Mouse (Mus musculus) forebrain, embryonic 16.5 days (tissue): ENCODE data around the gene Mucl3. TPM values are rescaled to one million over a fixed set of nuclear protein-coding genes. Genes with fewer than 3 reads are reported as not detected.

Source experiments
- ATAC-seq: fragments of 200-750 bp; cut with Nextera tagmentation; 2 replicates; pipeline ENCODE4 v1.8.0; 2017; ENCODE audit warnings: mild to moderate bottlenecking, moderate library complexity
- H3K27ac ChIP-seq: fragments of 300-500 bp; sonication (generic); 2 replicates; pipeline ENCODE4 v1.5.1; 2014; ENCODE audit warnings: low read length, control low read depth
- H3K27me3 ChIP-seq: fragments of 300-500 bp; sonication (generic); replicated peaks from 2 replicates; pipeline ENCODE4 v1.6.1; 2014; ENCODE audit warnings: low read length; ENCODE audit not compliant: control insufficient read depth, insufficient read depth
- H3K36me3 ChIP-seq: fragments of 300-500 bp; sonication (generic); 2 replicates; pipeline ENCODE4 v1.6.1; 2014; ENCODE audit not compliant: control insufficient read depth, insufficient read depth
- H3K4me1 ChIP-seq: fragments of 300-500 bp; sonication (generic); replicated peaks from 2 replicates; pipeline ENCODE4 v1.6.1; 2014; ENCODE audit warnings: low read length; ENCODE audit not compliant: control insufficient read depth, insufficient read depth
- H3K4me2 ChIP-seq: fragments of 300-500 bp; sonication (generic); 2 replicates; pipeline ENCODE4 v1.6.1; 2014; ENCODE audit warnings: mild to moderate bottlenecking, low read length, control low read depth
- H3K4me3 ChIP-seq: fragments of 300-500 bp; sonication (generic); replicated peaks from 2 replicates; pipeline ENCODE4 v1.5.1; 2014; ENCODE audit warnings: mild to moderate bottlenecking, low read length, control low read depth
- H3K9ac ChIP-seq: fragments of 300-500 bp; sonication (generic); replicated peaks from 2 replicates; pipeline ENCODE4 v1.6.1; 2014; ENCODE audit warnings: low read depth, low read length, control low read depth
- H3K9me3 ChIP-seq: fragments of 300-500 bp; sonication (generic); 2 replicates; pipeline ENCODE4 v1.6.1; 2016; ENCODE audit warnings: low read length; ENCODE audit not compliant: control insufficient read depth
- WGBS: fragments of 180-500 bp; shearing (Covaris S2); extraction: QIAGEN DNeasy Blood & Tissue Kit; methylation state at CpG from one replicate; pipeline ENCODE4 v1.1.7; 2014; 5-methylcytosine and 5-hydroxymethylcytosine counted together
- polyA plus RNA-seq: library from polyadenylated mRNA; unstranded; fragments of >200 nt; fragmentation: Nextera tagmentation; extraction: Ambion mirVana; gene quantifications from 2 replicates; pipeline ENCODE4 v1.2.1, GENCODE M21; 2015

Gene Mucl3
- polyA plus RNA-seq, 1 experiment from 2014 or later, result 0.08 TPM

DNA sequence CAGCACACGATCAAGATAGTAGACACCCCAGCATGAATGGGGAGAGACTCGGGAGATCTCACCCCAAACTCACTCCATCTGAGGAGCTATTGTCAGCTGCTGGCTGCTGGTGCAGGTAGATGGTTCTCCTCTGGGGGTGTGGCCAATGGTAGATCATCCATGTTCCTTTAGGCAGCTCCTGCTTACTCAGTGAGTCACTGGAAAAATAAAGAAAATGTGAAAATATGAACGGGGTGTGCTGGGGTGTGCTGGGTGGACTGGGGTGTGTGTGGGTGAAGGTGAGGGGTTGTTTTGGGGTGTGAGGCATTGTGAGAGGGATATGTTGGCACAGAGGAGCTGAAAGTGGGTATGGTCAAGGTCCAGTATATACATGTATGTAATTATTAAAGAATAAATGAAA lies 46.1 kb downstream of the Mucl3 start:
- H3K4me3 ChIP-seq, result no peak overlapping the region
- ATAC-seq, result no peak
- H3K4me1 ChIP-seq, result no peaks in the 10 kb centered on the region
- no peak overlapping the region for H3K9ac ChIP-seq
- H3K27ac ChIP-seq, result no peak overlapping the region
- H3K36me3 ChIP-seq, result no peaks in the 10 kb centered on the region
- H3K27me3 ChIP-seq, result no peaks in the 10 kb centered on the region
- H3K9me3 ChIP-seq, result no peaks in the 10 kb centered on the region
- WGBS, result 96% methylated on average over 3 of the region's 3 CpGs
- no peak overlapping the region for H3K4me2 ChIP-seq

DNA sequence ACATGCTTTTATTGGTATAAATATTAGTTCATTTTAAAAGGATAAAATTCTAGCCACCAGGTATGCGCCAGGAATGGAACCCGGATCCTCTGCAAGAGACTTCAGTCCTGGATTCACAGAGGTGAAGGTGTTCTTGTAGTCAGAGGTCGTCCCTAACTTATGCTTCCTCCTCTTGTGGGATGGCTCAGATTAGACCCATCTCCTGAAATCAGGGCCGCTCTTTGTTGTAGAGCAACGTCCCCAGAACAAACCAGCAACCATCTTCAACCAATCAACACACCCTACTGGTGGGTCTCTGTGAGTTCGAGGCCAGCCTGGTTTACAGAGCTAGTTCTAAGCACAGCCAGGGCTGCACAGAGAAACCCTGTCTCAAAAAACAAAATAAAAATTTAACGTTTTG lies 49.0 kb downstream of the Mucl3 start:
- no peak overlapping the region for H3K4me2 ChIP-seq
- H3K36me3 ChIP-seq, result no peaks in the 10 kb centered on the region
- 93% methylated on average over 7 of the region's 7 CpGs for WGBS
- no peak for ATAC-seq
- H3K4me3 ChIP-seq, result no peak overlapping the region
- H3K4me1 ChIP-seq, result peaks cover 3% of the 10 kb centered on the region; the same call in 1 of the 2 replicates
- no peaks in the 10 kb centered on the region for H3K9me3 ChIP-seq
- H3K9ac ChIP-seq, result no peak overlapping the region
- H3K27ac ChIP-seq, result no peak overlapping the region
- H3K27me3 ChIP-seq, result no peaks in the 10 kb centered on the region

DNA sequence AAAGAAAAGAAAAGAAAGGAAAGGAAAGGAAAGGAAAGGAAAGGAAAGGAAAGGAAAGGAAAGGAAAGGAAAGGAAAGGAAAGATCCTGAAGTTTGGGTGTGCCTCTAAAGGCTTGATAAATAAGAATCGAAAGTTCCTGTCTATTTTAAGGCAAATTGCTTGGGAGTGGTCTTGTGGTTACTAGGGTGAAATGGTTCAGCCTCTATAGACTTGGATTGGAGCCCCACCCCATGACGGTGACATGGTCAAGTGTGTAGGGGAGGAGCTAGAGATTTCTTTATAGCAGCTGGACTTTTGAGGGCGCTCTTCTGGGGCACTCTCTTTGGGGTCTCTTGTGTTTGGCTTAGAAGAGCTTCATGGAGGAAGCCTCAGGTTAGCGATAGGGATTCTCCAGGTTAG lies 49.7 kb downstream of the Mucl3 start:
- Histone ChIP-seq H3K4me1 (peaks cover 3% of the 10 kb centered on the region; the same call in 1 of the 2 replicates), H3K9me3 (no peaks in the 10 kb centered on the region), H3K27ac (no peak overlapping the region), H3K9ac (no peak overlapping the region), H3K36me3 (no peaks in the 10 kb centered on the region), H3K4me2 (no peak overlapping the region), H3K4me3 (no peak overlapping the region), H3K27me3 (no peaks in the 10 kb centered on the region)
- WGBS, result 42% methylated on average over 4 of the region's 4 CpGs
- ATAC-seq, result no peak

DNA sequence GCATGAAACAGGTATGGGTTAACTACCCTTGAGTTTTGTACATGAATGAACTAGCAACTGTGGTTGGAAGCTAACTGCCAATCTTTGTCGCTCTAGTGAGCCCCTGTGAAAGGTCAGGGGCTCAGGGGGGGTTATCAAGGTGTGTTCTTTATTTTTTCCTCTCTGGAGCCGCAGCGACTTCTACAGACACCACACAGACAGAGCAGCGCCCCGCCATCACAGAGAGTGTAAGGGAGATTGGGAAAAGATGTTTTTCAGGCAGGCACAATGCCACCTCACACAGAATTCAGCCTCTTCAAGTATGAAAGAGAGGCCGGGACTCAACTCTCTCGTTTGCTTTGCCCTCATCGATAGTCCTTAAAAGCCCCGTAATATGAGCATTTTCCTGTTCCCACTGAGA lies 51.4 kb downstream of the Mucl3 start:
- 86% methylated on average over 9 of the region's 9 CpGs for WGBS
- no peak for ATAC-seq

DNA sequence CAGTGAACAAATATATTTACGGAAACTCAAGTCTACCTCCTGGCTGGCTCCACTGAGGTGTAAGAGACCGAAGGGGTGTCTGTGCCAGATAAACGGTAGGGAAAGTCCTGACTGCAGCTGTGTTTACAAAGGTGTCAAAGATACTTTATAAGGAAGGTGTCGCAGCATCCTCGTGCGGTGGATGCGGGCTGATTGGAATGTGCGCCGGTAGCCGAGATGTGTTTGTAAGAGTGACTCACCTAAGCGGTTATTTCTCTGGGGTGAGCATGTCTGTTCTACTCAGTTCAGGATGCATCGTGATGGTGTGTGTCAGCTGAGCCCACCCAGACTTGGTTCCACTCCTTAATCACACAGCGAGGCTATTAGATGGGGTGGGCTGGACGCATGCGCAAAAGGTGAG lies 51.8 kb downstream of the Mucl3 start:
- Histone ChIP-seq H3K9ac (no peak overlapping the region), H3K36me3 (no peaks in the 10 kb centered on the region), H3K27ac (no peak overlapping the region), H3K4me1 (peaks cover 3% of the 10 kb centered on the region; the same call in 1 of the 2 replicates), H3K27me3 (no peaks in the 10 kb centered on the region), H3K4me2 (no peak overlapping the region), H3K4me3 (no peak overlapping the region), H3K9me3 (no peaks in the 10 kb centered on the region)
- 93% methylated on average over 15 of the region's 15 CpGs for WGBS
- ATAC-seq, result no peak

More for the DNA sequence above, 51.4 kb downstream of the Mucl3 start:
- Histone ChIP-seq H3K4me2 (no peak overlapping the region), H3K4me3 (no peak overlapping the region), H3K9ac (no peak overlapping the region), H3K4me1 (peaks cover 3% of the 10 kb centered on the region; the same call in 1 of the 2 replicates), H3K36me3 (no peaks in the 10 kb centered on the region), H3K27ac (no peak overlapping the region), H3K9me3 (no peaks in the 10 kb centered on the region), H3K27me3 (no peaks in the 10 kb centered on the region)

DNA sequence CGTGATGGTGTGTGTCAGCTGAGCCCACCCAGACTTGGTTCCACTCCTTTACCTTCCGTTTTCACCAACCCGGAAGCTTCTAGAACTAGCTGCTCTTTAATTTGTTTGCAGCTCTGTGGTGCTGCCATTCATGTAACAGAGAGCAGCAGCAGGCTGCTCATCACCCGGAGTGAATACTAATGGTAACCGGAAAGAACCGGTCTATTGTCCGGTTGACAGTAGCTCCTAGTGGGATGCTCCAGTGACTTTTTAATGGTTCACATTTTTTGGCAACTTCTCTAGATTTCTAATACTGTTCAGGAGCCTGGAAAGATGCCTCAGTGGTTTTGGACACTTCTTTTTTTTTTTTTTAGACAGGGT lies 52.3 kb downstream of the Mucl3 start:
- ATAC-seq, result no peak
- peaks cover 3% of the 10 kb centered on the region; the same call in 1 of the 2 replicates for H3K4me1 ChIP-seq
- no peaks in the 10 kb centered on the region for H3K36me3 ChIP-seq
- H3K9me3 ChIP-seq, result no peaks in the 10 kb centered on the region
- no peak overlapping the region for H3K4me2 ChIP-seq
- H3K27ac ChIP-seq, result peak overlapping the region; percentile 53
- H3K27me3 ChIP-seq, result no peaks in the 10 kb centered on the region
- H3K9ac ChIP-seq, result no peak overlapping the region
- WGBS, result 65% methylated on average over 7 of the region's 7 CpGs
- no peak overlapping the region for H3K4me3 ChIP-seq

DNA sequence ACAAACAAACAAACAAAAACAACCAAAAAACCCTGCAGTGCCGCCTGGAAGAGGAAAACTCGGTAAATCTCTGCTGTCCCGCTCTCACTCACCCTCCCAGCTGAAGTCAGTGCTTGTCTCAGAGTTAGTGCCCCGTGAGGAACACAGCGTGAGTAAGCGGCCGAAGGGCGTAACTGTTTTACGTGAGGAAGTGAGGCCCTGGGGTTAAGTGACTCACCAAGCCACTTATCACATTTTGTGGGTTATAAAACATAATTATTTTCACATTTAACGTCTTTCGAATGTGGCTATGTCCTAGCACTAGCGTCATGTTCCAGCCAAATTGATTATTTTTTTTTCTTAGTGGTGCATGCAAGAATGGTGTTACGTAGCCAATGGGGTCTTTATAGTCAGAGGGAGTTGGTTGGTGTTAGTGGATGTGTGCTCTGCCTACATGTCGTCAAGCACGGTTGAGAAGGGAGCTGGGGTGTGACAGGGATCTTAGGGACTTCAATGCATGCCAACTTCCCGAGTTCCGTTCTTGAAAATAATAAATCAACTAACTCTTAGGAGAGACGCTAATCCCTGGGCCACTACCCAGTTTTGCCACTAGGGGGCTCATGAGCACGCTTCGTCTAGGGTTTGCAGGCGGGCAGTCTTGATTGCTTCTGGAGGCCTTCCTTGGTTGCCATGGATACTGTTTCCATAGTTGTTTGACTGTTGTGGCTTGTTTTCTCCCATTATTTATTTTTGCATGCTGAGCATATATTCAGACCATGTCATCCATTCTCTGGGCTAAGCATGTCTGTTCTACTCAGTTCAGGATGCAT lies 52.9 kb downstream of the Mucl3 start:
- no peaks in the 10 kb centered on the region for H3K27me3 ChIP-seq
- H3K4me2 ChIP-seq, result no peak overlapping the region
- ATAC-seq, result peak; percentile 88
- H3K9ac ChIP-seq, result no peak overlapping the region
- peak overlapping the region; percentile 53 for H3K27ac ChIP-seq
- WGBS, result 61% methylated on average over 21 of the region's 21 CpGs
- H3K36me3 ChIP-seq, result no peaks in the 10 kb centered on the region
- H3K4me1 ChIP-seq, result peaks cover 3% of the 10 kb centered on the region; the same call in 1 of the 2 replicates
- H3K9me3 ChIP-seq, result no peaks in the 10 kb centered on the region
- H3K4me3 ChIP-seq, result no peak overlapping the region

DNA sequence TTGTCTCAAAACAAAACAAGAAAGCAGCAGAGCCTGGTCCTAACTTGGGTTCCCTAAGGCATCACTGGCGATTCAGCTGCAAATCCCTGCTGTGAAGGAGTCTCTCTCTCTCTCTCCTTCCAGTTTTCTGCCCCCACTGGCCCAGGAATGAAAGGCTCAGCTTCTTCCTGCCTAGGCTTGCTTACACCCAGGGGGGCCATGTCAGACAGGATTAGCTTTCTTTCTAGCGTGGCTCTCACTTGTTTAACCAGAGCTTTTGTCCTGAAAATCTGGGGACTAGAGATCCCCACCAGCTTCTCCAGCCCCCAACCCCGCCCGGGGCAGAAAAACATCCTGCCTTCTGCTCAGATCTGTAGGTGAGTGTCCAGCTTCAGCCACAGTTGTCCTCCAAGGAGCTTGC lies 55.1 kb downstream of the Mucl3 start:
- H3K27me3 ChIP-seq, result no peaks in the 10 kb centered on the region
- H3K27ac ChIP-seq, result no peak overlapping the region
- no peaks in the 10 kb centered on the region for H3K36me3 ChIP-seq
- H3K4me2 ChIP-seq, result no peak overlapping the region
- H3K4me3 ChIP-seq, result no peak overlapping the region
- H3K9ac ChIP-seq, result no peak overlapping the region
- H3K4me1 ChIP-seq, result peaks cover 7% of the 10 kb centered on the region
- 13% methylated on average over 4 of the region's 4 CpGs for WGBS
- no peak for ATAC-seq
- no peaks in the 10 kb centered on the region for H3K9me3 ChIP-seq

DNA sequence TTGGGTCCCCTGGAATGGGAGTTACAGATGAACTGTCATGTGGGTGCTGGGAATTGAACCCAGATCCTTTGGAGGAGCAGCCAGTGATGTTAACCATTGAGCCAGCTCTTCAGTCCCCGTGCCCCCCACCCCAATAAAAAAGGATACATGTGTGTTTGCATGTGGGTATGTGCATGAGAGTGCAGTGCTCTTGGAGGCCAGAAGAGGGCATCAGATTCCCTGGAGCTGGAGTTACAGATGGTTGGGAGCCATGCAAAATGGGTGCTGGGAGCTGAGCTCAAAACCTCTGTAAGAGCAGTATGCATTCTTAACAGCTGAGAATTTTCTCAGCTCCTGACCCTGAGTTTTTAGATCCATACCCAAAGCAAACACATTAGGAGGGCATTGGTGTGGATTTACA lies 56.2 kb downstream of the Mucl3 start:
- Histone ChIP-seq H3K27ac (no peak overlapping the region), H3K9me3 (no peaks in the 10 kb centered on the region), H3K9ac (no peak overlapping the region), H3K4me2 (no peak overlapping the region), H3K36me3 (no peaks in the 10 kb centered on the region), H3K4me1 (peaks cover 7% of the 10 kb centered on the region), H3K27me3 (no peaks in the 10 kb centered on the region), H3K4me3 (no peak overlapping the region)
- 86% methylated on average over 1 of the region's 1 CpGs for WGBS
- ATAC-seq, result no peak
